Mouse (Mus musculus): ENCODE measurements at regions not wholly inside any gene's neighbourhood (a gene's known extent, or its start where the extent isn't known, plus 50 kb on each side); places are given as distances from the start of the nearest gene placed in this dataset.
A peak's percentile ranks its signal among the peaks of the same experiment; 100 is the strongest.
"Not testable (repeated sequence)": the region's sequence is repeated elsewhere in the genome, so short reads cannot be mapped to it uniquely, and the experiment has no call there.

GRCm38 (mm10) chr16:50533881-50534280, 57.1 kb downstream of the Ccdc54 start:
- intact Hi-C loops (cut with DNase I), result no loop called here
- DNase-seq (ENCODE audit: low spot score), result no peak

DNA sequence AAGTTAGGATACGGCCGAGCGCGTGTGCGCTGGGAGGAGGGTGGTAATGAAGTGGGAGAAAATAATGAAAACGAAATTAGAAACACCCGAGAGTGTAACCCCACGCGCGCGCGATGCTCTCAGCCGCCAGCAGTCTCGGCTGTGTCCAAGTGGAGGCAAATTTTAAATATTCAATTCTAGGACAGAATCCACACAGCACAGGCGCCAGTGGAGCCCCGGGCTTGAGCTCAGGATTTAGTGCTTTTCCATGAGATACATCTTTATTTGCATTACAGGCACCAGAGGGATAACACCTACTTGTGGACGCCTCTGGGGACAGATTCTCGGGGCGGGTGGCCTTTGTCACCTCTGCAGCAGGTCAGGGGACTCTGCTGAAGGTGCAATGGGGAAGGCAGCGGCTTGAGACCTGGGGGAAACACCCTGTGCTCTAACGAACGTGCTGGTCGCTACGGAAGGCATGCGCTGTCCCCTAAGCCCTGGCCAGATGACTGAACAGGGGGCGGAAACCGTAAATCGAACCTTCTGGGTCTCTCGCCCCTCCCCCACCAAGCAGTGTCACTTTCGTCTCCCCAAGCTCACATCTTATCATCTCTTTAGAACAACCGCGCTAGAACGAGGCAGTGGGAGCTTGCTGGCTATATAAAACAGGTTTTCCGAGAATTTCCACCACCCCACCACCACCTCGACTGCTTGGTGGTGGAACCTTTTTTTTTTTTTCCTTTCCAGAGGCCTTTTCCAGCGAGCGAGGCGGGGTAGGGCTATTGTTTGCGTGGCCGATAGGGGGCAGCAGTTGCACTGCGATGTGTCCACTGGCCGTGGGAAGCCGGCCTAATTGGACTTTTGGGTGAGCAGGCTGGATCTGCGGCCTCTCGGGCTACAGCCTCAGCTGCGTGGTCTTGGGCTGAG, 61.2 kb downstream of the Ccdc54 start:
- intact Hi-C loops (cut with DNase I), result loop anchor here (2.0 to 10.0 kb wide), 5 partner anchors 99 to 275 kb away; no protein-coding TSS in a partner anchor
- DNase-seq (ENCODE audit: low spot score), result peak; percentile 66

- DNase-seq (ENCODE audit: low spot score), result peak; percentile 71
These were observed 62.1 kb downstream of the Ccdc54 start for GRCm38 (mm10) chr16:50528677-50529510.

GRCm38 (mm10) chr16:50528355-50528676, 62.6 kb downstream of the Ccdc54 start:
- intact Hi-C loops (cut with DNase I), result loop anchor here (5.0 to 10.0 kb wide), 3 partner anchors 151 to 274 kb away; no protein-coding TSS in a partner anchor
- no peak for DNase-seq (ENCODE audit: low spot score)

More at GRCm38 (mm10) chr16:50528677-50529510, 62.1 kb downstream of the Ccdc54 start:
- intact Hi-C loops (cut with DNase I), result loop anchor here (5.0 to 10.0 kb wide), 3 partner anchors 152 to 274 kb away; no protein-coding TSS in a partner anchor

DNA sequence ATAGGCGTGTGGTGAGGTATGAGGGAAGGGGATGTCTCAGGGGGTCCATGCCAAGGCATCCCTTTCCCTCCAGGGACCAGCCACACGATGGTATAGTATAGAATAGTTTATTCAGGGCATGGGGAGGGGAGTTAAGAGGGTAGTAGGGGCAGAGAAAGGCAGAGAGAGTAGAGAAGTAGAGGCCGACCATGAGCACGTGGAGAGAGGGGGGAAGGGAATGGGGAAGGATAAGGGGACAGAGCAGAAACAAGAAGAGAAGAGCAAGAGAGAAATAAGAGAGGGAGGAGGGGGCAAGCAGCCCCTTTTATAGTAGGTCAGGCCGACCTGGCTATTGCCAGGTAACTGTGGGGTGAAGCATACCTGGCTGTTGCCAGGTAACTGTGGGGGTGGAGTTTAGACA, 64.0 kb downstream of the Ccdc54 start:
- intact Hi-C loops (cut with DNase I), result loop anchor here (5.0 to 10.0 kb wide), 3 partner anchors 150 to 272 kb away; no protein-coding TSS in a partner anchor
- DNase-seq (ENCODE audit: low spot score), result not testable (repeated sequence)

- DNase-seq (ENCODE audit: low spot score), result no peak
- intact Hi-C loops (cut with DNase I), result loop anchor here (5.0 to 10.0 kb wide), 3 partner anchors 149 to 271 kb away; no protein-coding TSS in a partner anchor
These were observed 65.0 kb downstream of the Ccdc54 start for GRCm38 (mm10) chr16:50525934-50526366.

- intact Hi-C loops (cut with DNase I), result loop anchor here (5.0 to 10.0 kb wide), 3 partner anchors 148 to 271 kb away; no protein-coding TSS in a partner anchor
- no peak for DNase-seq (ENCODE audit: low spot score)
These were observed 65.5 kb downstream of the Ccdc54 start for GRCm38 (mm10) chr16:50525504-50525903.

GRCm38 (mm10) chr16:50519610-50520009, 71.3 kb downstream of the Ccdc54 start:
- intact Hi-C loops (cut with DNase I), result loop anchor here (10.0 kb wide), 1 partner anchor 265 kb away; no protein-coding TSS in a partner anchor
- no peak for DNase-seq (ENCODE audit: low spot score)

GRCm38 (mm10) chr16:50516579-50516978, 74.4 kb downstream of the Ccdc54 start:
- intact Hi-C loops (cut with DNase I), result no loop called here

DNA sequence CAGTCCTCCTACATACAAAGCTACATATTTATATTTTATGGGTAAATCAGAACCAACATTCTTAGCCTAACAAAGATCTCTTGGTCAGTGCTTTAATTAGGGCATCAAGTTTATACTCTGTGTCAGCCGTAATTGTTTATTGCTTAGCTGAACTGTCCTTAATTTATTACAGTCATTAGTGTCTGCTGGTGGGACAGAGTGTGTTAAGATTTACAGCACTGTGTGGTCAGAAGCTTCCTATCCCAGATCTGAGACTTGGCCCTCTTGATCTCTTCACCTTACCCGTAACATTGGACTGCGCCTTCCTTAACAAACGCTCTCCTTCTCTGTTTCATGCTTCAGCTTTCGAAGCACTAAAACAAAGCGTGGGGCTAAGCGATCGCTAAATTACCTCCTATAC, 75.9 kb downstream of the Ccdc54 start:
- DNase-seq (ENCODE audit: low spot score), result no peak
- intact Hi-C loops (cut with DNase I), result no loop called here

More at GRCm38 (mm10) chr16:50516579-50516978, 74.4 kb downstream of the Ccdc54 start:
- no peak for DNase-seq (ENCODE audit: low spot score)

GRCm38 (mm10) chr16:50512080-50512479, 78.9 kb downstream of the Ccdc54 start:
- intact Hi-C loops (cut with DNase I), result no loop called here
- DNase-seq (ENCODE audit: low spot score), result no peak

DNA sequence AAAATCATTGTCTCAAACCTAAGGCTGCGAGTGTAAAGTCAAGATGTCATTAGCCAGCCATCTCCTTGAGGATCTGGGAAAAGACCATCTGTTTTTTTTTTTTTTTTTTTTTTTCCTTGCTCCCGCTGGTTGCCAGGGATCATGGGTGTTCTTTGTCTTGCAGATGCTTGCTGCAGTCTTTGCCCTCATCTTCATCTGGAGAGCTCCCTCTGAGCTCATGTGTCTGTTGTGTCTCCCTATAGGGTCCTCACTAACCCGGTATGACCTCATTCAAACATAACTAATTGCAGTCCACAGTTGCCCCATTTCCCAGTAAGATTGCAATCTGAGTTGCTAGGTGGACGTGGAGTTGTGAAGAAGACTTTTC, 77.3 kb upstream of the Bbx start:
- DNase-seq (ENCODE audit: low spot score), result no peak
- intact Hi-C loops (cut with DNase I), result no loop called here

GRCm38 (mm10) chr16:50508673-50509528, 76.7 kb upstream of the Bbx start:
- no peak for DNase-seq (ENCODE audit: low spot score)
- intact Hi-C loops (cut with DNase I), result no loop called here

- intact Hi-C loops (cut with DNase I), result no loop called here
- DNase-seq (ENCODE audit: low spot score), result no peak
These were observed 72.4 kb upstream of the Bbx start for GRCm38 (mm10) chr16:50504619-50505018.

- DNase-seq (ENCODE audit: low spot score), result no peak
- intact Hi-C loops (cut with DNase I), result no loop called here
These were observed 66.7 kb upstream of the Bbx start for GRCm38 (mm10) chr16:50498909-50499308.

GRCm38 (mm10) chr16:50493662-50494061, 61.5 kb upstream of the Bbx start:
- no peak for DNase-seq (ENCODE audit: low spot score)
- intact Hi-C loops (cut with DNase I), result no loop called here

GRCm38 (mm10) chr16:50489244-50489643, 57.1 kb upstream of the Bbx start:
- no peak for DNase-seq (ENCODE audit: low spot score)
- intact Hi-C loops (cut with DNase I), result no loop called here

GRCm38 (mm10) chr16:50482360-50482786, 50.2 kb upstream of the Bbx start:
- DNase-seq (ENCODE audit: low spot score), result no peak
- intact Hi-C loops (cut with DNase I), result no loop called here
